Mouse (Mus musculus) brain, embryonic 14.5 days (tissue): ENCODE measurements around the gene Icos. TPM values are rescaled to one million over a fixed set of nuclear protein-coding genes. Genes with fewer than 3 reads are reported as not detected.

ENCODE experiments used
- DNase-seq: peaks from one replicate; pipeline ENCODE4 v3.0.0-alpha.2; 2011; ENCODE audit warnings: low read depth
- CTCF ChIP-seq: fragments of 200-500 bp; IDR thresholded peaks from 2 replicates; pipeline ENCODE4 v1.5.1; 2012; ENCODE audit warnings: inconsistent platforms, mild to moderate bottlenecking, moderate library complexity, borderline replicate concordance; ENCODE audit not compliant: insufficient read depth, insufficient read length; ENCODE audit errors: extremely low read depth
- POLR2A ChIP-seq: fragments of 200-500 bp; IDR thresholded peaks from 2 replicates; pipeline ENCODE4 v1.6.1; 2012; ENCODE audit warnings: mild to moderate bottlenecking, inconsistent platforms, borderline replicate concordance; ENCODE audit not compliant: poor library complexity, insufficient read depth, insufficient read length, severe bottlenecking; ENCODE audit errors: extremely low read depth
- polyA plus RNA-seq: library from polyadenylated mRNA; depleted of rRNA; stranded (reverse); fragments of >200 nt; gene quantifications from 2 replicates; pipeline ENCODE4 v1.2.3, GENCODE M21; 2012

The Icos gene
- polyA plus RNA-seq, 1 experiment, result 0.11 TPM

DNA sequence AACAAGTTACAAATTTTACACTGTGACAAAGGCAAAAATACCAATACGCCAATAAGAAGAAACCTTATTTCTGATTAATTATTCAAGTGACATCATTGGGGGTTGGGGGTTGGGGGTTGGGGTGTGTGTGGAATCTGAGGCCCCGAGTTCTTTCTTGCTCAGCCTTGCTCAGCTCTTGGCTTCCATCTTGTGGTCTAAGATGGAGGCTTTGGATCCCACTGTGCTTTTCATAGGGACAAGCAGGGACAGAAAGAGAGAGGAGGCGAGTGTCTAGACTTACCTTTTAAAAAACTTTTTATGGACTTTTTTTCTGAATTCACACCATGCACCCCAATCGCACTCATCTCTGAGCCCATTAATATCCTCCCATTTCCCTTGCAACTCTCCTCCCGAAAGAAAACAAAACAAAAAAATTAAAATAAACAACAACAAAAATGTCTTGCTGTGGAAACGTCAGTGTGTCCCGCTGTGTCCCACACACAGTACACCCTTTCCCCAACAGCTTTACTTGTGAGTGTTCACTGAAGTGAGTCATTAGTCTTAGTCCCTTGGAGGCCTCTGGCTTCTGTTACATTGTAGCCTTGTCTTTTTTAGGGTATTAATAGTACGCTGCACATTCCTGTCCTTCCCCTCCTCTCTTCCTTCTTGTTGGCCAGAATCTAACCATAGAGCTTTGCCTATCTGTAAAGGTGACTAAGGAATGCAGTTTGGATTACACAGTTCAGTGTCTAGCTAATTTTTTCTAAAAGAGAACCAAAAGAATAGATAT, 31.9 kb upstream of the Icos start:
- no peak for DNase-seq
- TF ChIP-seq POLR2A, result no peak
- peak; percentile 25; the same call in 1 of the 2 replicates for TF ChIP-seq CTCF

DNA sequence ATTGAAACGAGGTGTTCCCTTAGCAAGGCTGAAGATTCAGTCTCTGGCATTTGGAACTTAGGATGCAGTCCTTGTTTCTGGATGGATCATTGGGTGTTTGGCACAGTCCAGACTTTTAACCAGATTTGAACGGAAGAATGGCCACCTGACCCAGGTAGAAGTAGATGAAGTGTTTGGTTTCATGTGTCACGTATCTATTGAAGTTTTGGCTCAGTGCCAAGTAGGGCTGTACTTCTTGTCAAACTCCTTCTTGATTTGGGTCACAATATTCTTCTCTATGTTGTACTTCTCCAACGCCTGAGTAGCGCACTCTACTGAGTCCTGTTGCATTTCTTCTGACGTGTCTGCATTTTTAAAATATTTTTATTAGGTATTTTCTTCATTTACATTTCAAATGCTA, 29.6 kb upstream of the Icos start:
- no peak for TF ChIP-seq POLR2A
- no peak for TF ChIP-seq CTCF
- no peak for DNase-seq

DNA sequence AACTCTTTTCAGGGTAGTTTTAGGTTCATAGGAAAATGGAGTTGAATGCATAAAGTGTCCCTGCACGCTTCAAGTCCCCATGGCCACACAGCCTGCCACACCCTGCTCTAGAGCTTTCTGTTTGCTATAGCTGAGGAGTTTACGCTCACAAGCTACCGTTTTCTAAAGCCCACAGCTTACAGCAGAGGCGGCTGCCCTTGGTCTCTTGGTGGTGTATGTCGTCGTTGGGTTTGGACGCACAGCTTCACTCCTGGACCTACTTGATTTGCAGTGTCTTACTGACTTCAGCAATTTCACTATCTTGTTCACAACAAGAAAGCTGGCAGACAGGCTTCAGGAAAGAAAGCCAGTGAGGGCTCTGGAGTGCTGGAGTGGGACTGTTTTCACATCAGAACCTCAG, 24.8 kb upstream of the Icos start:
- TF ChIP-seq CTCF, result no peak
- no peak for TF ChIP-seq POLR2A

DNA sequence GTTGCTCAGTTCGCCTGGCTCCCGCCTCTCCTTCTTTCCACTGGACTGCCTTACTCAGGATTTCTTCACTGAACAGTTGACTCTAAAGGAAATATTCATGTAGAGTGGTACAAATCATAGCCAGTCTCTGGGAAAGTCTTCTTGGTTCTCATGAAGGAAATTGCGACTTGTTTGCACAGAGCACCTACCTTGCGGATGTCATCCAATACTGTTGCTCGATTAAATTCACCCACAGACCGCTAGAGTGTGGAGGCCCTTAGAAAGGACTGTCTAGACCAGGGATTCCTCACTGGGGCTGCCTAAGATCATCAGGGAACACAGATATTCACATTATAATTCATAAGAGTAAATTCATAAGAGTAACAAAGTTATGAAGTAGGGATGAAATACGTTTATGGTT, 24.0 kb upstream of the Icos start:
- TF ChIP-seq CTCF (no peak), POLR2A (no peak)
- no peak for DNase-seq

More for the DNA sequence above, 24.8 kb upstream of the Icos start:
- DNase-seq, result no peak

DNA sequence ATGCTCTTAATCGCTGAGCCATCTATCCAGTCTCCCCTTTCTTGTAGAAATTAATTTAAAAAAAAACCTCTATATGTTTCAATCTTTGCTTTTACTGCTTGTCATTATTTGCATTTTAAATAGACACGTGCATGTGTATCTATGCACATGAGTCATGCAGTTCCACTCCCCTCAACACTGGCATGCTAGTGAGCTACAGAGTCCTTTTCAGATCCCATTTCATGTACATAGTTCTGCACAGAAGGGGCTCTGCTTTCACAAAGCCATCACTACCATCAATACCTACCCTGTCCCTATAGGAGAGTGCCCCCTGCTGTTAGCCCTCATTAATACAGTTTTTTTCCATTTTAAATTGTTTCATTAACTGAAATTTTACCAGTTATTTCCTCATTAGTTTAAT, 23.0 kb upstream of the Icos start:
- TF ChIP-seq CTCF (peak; percentile 40; the same call in 1 of the 2 replicates), POLR2A (no peak)
- peak; percentile 53 for DNase-seq

DNA sequence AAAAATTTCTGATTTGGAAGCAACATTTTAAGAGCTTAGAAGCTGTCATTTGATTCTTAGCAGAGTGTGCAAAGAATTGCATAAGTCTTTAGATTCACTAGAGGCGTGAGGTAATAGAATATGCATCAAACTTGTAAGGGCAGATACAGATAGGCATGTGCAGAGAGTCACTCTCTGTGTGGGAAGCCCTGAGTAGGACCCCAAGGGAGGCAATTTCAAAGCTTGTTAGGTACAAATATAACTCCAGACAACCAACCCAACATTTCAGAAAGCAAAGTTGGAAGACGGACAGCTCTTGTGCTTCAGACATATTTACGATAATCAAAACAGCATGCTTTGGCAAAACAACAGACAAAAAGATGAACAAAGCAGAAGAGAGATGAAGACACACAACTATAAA, 22.5 kb upstream of the Icos start:
- TF ChIP-seq POLR2A (no peak), CTCF (no peak)
- DNase-seq, result no peak

DNA sequence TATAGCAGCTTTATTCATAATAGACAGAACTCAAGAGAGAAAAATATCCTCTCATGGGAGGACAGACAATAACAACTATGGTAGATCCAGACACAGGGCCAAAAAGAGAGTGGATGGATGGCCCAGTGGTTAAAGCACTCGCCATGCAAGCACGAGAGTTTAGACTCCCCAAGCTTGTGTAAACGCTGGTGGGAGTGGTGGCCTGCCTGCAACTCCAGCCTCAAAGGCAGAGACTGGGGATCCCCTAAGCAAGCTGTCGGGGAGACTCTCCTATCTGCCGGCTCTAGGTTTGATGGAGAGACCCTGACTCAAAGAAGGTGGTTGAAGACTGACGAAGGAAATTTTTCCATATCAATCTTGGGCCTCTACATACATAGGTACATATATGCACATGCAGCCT, 21.5 kb upstream of the Icos start:
- no peak for DNase-seq
- TF ChIP-seq POLR2A (no peak), CTCF (no peak)

DNA sequence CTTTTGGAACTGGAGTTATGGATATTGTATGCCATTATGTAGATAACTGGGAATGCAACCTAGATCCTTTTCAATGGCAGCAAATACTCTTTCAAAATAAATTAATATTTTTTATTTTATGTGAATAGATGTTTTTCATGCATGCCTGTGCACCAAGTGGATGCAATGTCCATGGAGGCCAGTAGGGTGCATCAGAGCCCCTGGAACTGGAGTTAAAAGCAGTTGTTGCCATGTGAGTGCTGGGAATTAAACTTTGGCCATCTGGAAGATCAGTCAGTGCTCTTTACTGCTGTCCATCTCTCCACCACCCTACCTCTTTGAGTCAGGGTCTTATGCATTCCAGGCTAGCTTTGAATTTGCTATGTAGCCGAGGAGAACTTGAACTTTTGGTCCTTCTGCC, 19.4 kb upstream of the Icos start:
- TF ChIP-seq CTCF (peak; percentile 4; the same call in 1 of the 2 replicates), POLR2A (no peak)
- no peak for DNase-seq

DNA sequence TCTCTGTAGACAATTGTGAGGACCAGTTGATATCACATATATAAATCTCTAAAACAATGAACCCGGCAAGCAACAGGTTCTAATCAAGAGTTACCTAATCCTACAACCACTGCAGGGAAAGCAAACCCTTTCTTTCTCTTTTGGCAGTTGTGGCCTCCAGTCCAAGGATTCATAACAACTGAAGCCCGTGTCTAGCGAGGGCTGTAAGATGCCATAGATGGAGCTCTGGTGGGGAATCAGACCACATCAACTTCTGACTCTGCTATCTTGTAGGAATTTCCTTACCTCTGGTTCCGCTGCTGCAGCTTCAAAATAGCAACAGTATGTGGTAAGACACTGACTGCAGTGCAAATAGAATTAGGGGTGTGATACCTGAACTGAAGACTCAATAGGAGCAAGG, 18.5 kb upstream of the Icos start:
- no peak for DNase-seq
- TF ChIP-seq POLR2A (no peak), CTCF (no peak)

DNA sequence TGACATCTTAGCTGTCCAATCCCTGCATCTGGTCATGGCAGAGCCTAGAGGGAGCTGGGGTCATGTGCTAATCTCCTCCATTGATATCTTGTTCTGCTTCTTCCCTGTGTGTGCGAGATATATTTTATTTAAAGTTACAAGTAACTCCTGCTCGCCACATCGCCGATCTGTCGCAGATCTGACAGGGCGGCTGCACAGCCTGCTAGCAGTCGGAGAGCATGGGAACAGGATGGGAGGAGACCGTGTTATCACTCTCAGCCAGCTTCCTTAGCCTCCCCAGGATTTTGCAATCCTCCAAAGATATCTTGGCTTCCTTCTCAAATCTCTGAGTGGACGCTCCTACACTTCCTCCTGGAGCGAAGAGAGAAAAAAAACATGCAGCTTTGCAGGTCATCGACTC, 17.3 kb upstream of the Icos start:
- no peak for TF ChIP-seq CTCF
- TF ChIP-seq POLR2A, result no peak
- no peak for DNase-seq

DNA sequence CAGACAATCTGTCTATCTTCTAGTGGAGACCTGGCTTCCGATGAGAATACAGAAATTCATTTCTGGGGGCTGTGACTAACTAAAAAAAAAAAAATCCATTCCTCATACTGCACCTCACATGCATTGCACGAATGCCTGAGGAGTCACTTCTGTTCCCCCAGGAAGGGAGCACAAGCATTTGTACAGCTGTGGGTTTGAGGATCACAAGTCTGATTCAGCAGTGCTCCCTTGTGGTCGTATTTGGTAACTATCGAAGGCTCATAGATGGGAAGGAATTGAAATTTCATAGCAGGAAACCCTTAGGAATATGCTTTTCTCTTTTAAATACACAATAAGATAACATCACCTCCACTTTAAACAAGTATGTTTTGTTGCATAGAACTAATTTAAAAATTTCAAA, 16.6 kb upstream of the Icos start:
- DNase-seq, result peak; percentile 83
- TF ChIP-seq POLR2A, result no peak
- peak; percentile 66; the same call in 1 of the 2 replicates for TF ChIP-seq CTCF

DNA sequence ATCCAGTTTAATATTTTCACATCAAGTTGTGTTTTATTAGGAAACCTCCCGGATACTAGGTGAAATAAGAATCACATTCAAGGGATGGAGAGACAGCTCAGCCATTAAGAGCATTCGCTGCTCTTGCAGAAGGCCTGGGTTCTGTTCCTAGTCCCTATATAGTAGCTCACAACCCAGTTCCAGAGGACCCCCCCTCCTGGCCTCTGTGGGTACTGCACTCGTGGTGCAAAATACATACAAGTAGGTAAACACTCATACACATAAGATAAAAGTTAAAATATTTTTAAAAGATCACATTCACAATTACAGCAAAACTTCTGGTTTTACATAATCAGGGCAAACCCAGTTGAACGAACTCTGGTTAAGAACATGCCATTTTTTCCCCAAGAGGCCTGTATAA, 15.6 kb upstream of the Icos start:
- TF ChIP-seq POLR2A (no peak), CTCF (peak; percentile 22; the same call in 1 of the 2 replicates)
- DNase-seq, result no peak

DNA sequence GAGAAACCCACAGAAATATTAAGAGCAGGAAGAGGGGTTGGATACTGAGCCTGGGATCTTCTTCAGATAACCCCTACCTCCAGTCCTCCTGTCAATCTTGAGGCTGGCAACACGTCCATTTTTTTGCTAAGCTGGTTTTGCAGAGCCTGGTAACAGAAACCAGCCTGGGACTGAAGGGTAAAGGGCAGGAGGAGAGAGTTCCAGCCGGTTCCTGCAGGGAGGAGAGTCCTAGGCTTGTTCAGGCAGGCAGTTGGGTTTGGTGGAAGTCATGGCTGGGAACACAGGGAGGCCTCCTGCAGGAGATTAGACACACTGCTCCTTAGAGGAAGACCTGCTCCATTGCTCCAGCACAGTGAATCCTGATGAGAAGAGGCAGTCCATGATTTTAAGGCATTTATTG, 10.2 kb upstream of the Icos start:
- TF ChIP-seq CTCF (no peak), POLR2A (no peak)
- no peak for DNase-seq

DNA sequence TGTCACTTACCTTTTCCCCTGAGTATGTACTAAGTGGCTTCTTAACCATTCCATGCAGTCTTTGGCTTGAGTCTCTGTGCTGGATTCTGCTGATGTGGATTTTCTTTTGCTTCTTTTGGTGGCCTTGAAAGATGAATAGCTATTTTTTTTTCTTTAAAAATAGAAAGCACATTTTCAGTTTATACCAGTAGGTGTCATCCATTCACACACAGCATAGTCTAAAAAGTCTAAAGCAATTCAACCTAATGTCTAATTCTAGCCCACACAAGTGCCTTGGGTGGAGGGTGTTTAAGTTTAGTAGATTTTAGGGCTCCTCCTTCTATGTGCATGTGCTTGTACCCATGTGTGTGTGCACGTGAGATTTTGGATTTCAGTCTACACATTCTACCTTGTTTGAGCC, 6.9 kb upstream of the Icos start:
- no peak for DNase-seq
- TF ChIP-seq POLR2A (no peak), CTCF (no peak)
